Mouse (Mus musculus) left cerebral cortex, postnatal 25 days (tissue): ENCODE results near the gene Sec14l2. TPM values are rescaled to one million over a fixed set of nuclear protein-coding genes. Genes with fewer than 3 reads are reported as not detected.
"Not testable (repeated sequence)": the region's sequence is repeated elsewhere in the genome, so short reads cannot be mapped to it uniquely, and the experiment has no call there.

Source experiments
- DNase-seq, 2 experiments: peaks; one replicate each; pipeline ENCODE4 v3.0.0; 2022; ENCODE audit warnings: low spot score in 2 of 2, mixed read lengths in 1 of 2
- intact Hi-C: fragments of 180-260 bp; cut with DNase I; formaldehyde crosslinking; loops from one replicate; pipeline ENCODE4 v1.15.1; 2025
- total RNA-seq, 2 experiments: library from RNA; stranded (reverse); gene quantifications; 2 replicates each; pipeline ENCODE4 v1.2.3; 2021

Gene Sec14l2
- total RNA-seq, 2 experiments from 2014 or later = 35.6 to 35.8 TPM

DNA sequence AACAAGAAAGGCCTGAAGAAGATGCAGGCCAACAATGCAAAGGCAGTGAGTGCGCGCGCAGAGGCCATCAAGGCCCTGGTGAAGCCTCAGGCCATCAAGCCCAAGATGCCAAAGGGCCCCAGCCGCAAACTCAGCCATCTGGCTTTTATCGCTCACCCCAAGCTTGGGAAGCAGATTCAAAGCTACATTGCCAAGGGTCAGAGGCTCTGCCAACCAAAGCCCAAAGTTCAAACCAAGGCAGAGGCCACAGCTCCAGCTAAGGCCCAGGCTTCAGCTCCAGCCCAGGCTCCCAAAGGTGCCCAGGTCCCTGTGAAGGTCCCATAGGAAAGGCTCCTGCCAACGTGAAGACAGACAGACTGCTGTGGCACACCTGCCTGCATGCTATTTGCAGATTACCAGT, 15.3 kb downstream of the Sec14l2 start:
- intact Hi-C loops = not testable (repeated sequence)

DNA sequence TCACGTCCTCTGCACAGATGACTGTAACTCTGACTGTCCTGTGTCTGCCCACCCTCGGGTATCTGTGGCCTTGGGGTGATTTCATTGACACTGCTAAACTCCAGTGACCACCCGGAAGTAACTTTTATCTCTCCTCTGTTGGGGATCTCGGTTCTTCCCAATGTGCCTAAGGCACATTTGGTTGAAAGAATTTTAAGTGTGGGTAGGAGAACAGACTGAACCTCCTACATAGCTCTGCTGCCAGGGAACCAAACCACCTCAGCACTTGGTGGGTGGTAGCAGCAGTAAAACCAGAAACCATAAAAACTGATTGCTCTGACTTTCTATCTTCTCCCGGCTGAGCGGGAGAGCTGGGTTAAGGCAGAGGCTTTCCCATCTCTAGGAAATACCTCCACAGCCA, 17.8 kb downstream of the Sec14l2 start:
- DNase-seq = peak; percentile 61 to 87
- intact Hi-C loops = no loop called here

More for the DNA sequence above, 15.3 kb downstream of the Sec14l2 start:
- DNase-seq = not testable (repeated sequence)

DNA sequence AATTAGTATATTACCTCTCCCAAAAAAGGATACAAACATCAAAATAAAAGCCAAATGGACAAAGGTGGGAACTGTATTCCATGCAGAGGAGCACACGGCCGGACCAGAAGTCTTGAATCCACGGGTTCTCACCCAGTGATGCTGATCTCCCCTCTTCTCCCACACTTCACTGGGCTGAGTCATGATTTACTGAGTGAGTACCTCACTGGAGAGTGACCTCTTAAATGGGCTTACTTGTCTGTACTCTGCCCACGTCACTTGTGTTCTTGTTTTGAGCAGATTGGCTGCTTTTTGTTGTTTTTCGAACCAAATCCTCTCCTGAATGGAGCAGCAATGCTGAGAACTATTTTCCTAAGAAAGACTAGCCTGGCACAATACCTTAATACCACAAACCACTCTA, 18.2 kb downstream of the Sec14l2 start:
- intact Hi-C loops = no loop called here
- peak in 1 of 2 experiments; percentile 43 for DNase-seq

DNA sequence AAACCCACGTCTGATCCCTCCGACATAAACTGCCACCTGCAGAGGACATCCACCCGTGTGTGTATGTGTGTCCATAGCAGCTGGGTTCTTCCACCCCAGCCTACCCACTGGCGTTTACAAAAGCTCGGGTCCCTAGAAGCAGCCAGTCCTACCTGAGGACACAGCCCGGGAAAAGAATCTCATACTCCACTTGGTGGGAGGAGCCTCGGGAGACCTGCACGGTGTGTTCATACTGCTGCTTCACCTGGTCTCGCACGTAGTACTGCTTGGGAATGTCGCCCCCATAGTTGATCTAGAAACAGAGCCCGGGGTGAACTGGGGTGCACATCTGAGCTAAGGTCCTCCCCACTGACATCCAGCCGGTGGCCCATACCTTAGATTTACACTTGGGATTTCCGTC, 19.7 kb downstream of the Sec14l2 start:
- intact Hi-C loops = no loop called here
- DNase-seq = no peak

DNA sequence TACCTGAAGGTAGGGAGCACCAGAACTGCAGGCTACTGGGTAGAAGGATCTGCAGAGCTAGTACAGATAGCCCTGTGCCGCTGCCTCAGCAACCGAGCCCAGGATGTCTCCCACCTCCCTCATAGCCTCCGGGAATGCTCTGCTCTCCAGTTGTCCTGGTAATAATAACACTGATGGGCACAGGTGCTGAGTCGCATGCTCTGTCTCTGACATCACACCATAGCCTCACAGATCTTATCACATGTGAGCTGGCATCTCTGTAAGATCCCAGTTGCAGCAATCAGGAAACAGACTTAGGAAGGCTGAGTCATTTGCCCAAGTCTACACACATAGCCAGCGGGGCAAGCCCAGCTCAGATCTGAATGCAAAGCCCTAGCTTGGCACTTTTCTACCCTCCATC, 21.4 kb downstream of the Sec14l2 start:
- no peak for DNase-seq
- intact Hi-C loops = no loop called here

DNA sequence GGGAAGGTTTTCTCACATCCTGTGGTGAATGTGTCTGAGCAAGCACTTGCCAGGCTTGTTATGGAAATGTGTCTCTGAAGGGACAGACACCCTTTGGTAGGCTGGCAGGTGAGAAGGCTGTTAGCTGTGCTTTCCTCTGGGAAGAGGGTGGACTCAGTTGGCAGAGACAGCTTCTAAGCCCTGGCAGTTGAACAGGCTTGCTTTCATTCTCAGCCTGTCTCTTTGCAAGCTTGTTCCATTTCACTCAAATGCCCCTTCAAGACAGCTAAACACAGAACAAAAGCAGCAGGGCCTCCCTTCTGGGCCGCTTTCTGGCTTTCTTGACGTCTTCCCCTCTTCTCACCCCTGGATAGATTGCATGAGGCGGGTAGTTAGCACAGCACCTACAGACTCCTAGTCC, 23.8 kb downstream of the Sec14l2 start:
- intact Hi-C loops = no loop called here
- peak in 1 of 2 experiments; percentile 70 for DNase-seq

DNA sequence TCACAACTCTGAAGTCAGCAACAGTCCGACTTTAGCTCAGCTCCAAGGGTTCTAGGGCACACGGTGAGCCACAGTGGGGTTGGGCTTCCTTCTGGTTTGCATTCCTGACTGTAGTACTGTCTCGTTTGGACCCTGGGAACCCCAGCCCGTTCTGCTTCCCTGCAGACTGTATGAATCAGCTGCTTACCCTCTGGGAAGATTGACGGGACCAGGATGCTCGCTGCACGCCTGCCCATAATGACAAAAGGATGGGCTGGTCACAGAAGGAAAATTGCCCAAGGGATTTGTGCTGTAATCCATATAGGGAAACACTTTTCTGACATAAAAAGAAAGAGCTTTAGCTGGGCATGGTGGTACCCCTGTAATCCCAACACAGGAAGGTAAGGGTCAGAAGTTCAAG, 24.4 kb downstream of the Sec14l2 start:
- no peak for DNase-seq
- intact Hi-C loops = no loop called here

DNA sequence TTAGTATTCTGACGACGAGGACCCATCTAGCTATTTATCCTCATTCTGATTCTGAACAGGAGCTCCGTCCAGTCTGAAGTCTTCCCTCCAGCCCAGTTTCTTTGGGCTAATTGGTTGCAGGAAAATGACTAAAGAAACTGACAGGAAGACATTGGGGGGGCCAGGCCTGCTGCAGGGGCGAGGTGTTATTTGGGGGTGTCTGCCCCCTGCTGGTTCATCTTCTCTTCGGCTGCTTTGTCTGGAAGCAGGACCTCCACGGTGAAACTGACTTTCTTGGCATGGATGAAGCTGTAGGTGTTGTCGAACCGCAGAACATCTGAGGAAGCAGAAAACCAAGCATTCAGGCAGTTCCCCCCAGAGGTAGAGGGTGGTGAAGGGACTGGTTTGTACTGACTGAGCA, 25.1 kb downstream of the Sec14l2 start:
- intact Hi-C loops = no loop called here
- DNase-seq = no peak

DNA sequence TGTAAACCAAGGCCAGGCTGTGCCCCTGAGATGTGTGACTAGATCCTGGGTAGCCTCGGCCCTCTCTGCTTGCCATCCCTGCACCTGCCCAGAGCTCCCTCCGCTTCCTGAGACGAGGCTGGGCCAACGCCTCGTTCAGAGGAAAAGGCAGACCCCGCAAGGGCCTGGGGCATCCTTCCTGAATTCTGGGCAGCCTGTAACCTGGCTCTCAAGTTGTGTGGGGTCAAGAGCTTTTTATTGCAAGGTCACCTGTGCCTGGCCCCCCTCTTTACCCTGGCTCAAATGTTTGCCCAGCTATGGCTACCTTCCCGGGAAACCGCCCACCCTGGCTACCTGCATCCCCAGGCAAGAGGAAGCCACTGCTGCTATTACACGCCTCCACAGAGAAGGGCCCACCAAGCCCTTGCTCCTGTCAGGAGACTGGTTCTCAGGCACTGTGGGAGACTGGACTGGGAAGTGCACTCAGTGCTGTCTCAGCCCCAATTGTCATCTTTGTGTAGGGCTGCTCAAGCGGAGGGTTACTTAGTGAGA, 26.1 kb downstream of the Sec14l2 start:
- intact Hi-C loops = loop anchor here (2.0 kb wide), 1 partner anchor 20 kb away; no protein-coding TSS in a partner anchor

DNA sequence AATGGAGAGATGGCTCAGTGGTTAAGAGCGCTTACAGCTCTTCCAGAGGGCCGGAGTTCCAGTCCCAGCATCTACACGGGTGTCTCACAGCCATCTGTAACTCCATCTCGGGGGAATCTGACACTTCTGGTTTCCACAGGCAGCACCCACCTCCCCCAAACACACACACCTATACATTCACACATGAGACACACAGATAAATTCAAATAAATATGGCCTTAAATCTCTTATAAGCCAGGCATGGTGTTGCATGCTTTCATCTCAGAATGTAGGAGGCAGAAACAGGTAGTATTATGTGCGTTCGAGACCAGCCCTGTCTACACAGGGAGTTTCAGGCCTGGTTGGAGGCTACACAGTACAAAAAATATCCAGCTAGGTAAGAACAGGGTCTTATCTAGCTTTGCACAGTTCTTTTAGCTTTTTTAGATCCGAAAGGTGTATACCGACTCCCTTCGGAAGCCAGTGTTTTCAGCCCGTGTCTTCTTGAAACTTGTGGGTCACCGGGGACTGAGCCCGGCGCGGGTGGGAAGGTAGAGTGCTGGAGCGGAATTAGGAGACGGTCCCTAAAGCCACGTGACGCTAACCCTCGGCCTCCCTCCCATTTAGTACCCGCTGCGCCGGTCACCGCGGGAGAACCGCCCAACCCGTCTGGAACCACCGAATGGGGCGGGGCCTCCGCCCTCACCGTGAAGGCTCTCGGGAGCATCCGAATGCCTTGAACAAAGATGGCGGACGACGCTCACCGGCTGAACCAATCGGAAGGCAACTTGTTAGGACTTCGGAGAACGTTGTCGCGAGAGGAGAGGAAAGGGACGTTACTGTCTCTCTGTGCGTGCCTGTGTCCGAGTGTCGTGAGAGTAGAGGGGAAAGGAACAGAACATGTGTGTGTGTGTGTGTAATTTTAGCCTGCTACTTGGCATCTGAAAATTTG, 26.9 kb downstream of the Sec14l2 start:
- peak; percentile 98 to 99 for DNase-seq
- intact Hi-C loops = loop anchor here (2.0 kb wide), 1 partner anchor 20 kb away; no protein-coding TSS in a partner anchor

More for the DNA sequence above, 26.1 kb downstream of the Sec14l2 start:
- no peak for DNase-seq

DNA sequence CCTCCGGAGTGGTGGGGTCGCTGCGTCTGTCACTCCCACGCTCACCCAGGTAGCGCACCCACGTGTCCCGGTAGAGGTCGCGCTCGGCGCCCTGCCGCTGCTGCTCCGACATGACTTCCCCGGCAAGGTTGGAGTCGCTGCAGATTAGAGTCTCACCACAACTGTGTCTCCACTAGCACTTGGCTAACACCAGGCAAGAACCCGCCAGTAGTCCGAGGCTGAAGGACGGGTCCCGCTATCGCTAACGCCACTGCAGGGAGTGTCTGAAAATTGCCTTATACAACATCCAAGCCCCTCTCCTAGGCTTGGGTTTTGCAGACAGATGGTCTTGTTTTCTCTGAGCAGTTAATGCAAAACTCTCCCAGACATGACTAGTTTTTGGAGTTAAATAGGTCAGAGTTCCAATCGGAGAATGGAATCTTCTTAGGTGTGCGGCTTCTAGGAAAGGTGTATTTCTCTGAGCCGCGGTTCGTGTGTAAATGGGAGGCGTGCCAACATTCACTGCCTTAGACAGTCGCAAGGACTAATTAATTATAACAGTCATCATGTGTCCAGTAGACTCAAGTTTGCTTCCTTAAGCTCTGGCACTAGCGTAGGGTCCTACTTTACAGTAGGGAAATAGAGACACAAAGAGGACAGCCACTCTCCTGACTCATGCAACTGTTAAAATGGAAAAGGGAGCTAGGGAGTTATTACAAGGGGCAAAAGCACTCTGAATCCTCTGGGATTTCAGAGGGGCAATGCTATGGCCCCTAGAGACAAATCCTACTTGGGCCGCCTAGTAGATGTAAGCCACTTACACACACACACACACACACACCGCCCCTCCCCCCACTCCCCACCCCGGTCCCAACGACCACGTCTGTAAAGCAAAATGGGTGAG, 27.8 kb downstream of the Sec14l2 start, which contains the start of gene Mtfp1:
Mtfp1 (minus strand) TSS at position 275 of the 883 bp plus-strand sequence.
- peak; percentile 63 to 74 for DNase-seq
- intact Hi-C loops = loop anchor here (2.0 kb wide), 1 partner anchor 21 kb away; no protein-coding TSS in a partner anchor

DNA sequence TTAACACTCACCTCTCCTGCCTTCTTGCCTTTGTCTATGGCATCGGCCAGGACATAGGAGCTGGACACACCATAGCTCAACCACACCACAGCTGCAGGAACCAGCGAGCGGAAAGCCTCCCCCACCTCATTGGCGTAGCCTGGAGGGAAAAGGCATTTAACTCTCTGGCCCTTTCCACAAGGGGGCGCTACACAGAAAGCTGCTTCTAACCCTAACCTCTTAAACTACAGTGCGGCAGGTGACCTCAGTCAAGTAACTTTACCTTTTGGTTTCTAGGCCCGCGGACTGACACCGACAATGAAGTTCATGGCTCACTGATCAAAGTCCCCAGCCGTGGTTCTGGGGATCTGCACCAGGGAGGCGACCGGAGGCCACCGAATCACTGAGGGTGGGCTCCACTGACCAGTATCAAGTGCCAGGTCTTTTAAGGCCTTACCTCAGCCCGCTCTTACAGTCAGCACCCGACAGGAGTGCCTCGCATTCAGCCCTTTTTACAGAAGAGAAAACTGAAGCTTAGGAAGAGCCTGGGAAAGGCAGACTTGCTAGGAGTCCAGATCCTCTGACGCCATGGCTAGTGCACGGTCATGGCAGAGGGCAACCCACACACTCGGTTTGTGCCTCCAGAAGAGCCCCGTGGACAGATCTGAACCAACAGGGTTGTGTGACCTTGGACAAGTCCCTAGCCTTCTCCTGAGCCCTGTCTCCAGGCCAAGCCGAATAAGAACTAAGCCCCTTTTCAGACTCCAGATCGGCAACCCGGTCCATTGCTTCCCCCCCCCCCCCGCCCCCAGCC, 28.6 kb downstream of the Sec14l2 start:
- peak; percentile 77 to 79 for DNase-seq
- intact Hi-C loops = no loop called here

DNA sequence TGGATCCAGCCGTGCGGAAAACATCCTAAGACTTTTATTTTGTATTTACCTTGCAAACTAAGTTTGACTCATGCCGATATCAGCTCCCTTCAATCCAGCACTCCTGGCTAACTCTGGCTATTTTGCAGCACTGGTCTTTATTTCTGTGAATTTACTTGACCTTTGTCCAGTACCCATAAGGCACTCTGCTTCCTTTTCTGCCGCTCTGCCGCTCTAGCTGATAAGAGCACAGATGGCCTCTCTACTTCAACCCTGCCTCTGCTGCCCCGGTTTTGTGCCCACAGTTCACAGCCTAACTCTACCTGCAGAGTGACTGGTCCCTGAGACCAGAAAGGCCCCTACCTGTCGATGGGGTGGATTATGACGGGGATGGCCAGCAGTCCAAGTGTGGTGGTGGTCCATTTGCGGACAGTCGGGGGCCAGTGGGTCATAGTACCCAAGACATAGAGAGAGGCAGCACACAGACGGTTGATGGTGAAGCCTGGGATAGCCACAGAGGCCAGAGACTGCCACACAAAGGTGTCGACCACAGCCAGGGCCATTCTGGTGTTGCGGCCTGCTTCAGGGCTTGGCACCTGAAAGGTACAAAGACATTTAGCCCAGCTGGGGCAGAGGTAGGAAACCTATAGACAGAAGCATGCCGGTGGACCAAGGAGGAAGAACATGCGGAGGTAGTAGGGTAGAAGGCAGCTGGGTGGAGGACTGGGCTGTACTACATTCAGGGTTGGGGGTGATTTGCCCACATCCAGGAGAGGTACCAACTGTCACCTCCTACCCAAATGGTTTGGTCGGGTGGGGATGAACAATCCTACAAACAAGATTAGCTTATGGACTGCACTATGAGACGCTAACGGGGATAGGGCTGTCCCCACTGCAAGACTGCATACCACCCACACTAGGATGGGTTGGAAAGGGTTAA, 29.5 kb downstream of the Sec14l2 start:
- DNase-seq = peak; percentile 50 to 70
- intact Hi-C loops = no loop called here

DNA sequence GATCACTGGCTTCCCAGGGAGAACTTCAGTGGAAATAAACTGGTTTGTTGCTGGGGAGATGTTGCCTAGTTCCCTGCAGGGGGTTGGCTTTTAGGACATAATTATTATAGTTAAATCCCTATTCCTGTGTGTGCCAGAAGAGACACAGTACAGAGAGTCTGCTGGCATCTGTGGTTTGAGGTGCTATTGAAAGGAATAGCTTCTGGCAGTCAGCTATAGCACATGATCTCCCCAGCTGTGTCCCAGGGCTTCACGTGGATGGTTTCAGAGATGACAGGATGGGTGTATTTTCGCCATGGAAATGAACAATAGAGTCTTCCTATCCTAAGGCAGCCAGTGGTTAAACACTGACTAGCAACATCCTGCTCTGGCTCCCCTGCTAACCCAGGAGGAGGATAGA, 35.9 kb downstream of the Sec14l2 start:
- DNase-seq = peak; percentile 57 to 60

DNA sequence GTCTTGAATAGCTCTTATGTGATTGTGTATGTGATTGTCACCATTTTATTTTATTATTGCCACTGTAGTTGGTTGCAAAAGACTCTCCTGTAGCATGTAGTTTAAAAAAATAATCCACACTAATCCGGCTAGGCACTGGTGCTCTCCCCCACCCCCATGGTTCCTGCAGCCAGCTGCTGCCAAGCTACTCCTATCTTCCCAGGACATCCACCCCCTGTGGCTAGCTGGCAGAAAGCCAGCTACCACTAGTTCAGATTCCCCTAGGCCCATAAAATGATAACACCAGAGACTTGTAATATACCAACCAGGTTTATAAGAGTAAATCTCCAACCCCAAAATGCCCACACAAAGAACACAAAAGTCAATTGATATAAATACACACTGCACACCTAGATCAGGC, 37.0 kb downstream of the Sec14l2 start:
- DNase-seq = no peak
- intact Hi-C loops = no loop called here

More for the DNA sequence above, 35.9 kb downstream of the Sec14l2 start:
- intact Hi-C loops = no loop called here

DNA sequence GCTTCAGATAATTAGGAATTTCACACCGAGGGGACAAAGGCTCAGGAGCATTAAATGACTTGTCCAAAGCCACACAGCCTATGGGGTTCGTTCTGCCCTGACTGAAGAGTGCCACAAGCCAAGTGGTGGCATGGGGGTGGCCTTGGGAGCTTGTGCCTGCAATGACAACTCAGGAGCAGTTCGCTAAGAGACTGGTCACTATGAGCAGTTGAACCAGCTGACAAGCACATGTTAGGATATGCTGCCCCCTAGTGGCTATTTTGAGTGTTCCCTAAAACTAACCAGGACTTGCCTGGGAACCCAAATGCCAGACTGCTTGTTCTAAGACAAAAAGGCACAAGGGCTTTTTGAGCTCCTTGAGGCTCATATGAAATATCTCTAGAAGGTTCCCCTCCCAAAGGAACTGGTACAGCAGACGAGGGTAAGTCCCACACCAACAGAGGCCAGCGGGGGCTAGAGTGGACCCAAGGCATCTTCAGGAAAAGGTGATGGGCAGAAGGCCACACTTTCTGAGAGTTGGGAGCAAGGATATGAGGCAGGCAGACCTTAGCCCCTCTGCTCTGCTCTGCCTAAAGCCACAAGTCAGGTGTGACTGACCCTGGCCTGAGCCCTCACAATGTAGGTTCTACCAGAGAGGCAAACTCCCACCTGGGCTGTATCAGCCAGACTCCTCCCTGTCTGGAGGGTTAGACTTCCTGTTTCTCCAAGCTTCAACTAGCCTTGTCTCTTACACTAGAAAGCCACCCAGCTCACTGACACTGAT, 39.7 kb downstream of the Sec14l2 start:
- DNase-seq = peak; percentile 74 to 89
- intact Hi-C loops = no loop called here

DNA sequence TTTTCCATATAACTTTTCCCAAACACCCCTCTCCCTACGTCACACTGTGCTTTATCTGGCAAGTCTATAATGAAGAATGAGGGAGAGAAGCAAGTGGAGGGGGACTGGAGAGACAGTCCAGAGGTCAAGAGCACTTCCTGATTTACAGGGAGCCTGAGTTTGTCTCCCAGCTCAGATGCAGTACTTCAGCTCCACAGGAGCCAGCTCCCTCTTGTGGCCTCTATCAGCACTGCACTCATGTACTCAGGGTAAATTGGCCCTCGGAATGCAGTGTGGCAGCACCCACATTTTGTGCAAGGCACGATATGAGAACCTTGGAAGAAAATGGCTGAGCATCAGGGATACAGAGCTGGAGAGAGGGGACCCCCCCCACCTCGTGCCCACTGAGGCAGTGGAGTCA, 43.0 kb downstream of the Sec14l2 start:
- intact Hi-C loops = loop anchor here (1.0 to 2.0 kb wide), 2 partner anchors 27 to 79 kb away; no protein-coding TSS in a partner anchor
- peak; percentile 69 to 79 for DNase-seq
